Mouse (Mus musculus): Measurements from ENCODE around the gene Tmem30c.

Tmem30c gene

DNA sequence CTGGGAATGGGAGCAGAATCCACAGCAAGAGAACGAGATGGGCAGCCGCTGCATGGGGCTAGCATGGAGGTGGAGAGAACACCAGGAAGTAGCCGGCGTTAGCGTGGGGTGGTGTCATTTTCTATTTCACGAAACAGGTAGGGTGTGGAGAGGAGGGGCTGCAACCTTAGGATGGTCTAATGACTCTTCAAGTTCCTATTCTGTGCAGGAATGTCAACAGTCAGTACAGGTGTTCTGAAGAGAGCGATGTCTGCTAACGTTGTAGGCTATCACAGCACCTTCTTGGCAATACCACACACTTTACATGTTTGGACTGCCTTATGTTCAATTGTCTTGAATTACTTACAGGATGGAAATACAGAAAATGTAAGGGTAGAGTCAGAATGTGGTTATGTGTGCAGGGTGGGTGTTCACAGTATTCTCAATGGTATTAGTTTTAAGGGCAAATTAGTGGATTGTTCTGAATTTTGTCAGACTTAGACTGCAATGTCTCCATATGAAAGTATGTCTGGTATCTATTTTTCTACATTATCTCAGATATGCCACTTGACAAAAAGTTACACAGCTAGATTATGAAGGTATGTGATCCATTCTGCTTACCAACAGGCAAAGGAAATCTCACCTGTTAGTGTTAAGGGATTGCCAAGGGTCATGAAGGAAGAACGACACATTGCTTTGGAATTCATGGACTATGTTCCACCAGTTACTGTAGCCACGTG, 2.7 kb upstream of the Tmem30c start:
- DNase-seq (ENCODE audit: low read depth, low spot score) = no peak

DNA sequence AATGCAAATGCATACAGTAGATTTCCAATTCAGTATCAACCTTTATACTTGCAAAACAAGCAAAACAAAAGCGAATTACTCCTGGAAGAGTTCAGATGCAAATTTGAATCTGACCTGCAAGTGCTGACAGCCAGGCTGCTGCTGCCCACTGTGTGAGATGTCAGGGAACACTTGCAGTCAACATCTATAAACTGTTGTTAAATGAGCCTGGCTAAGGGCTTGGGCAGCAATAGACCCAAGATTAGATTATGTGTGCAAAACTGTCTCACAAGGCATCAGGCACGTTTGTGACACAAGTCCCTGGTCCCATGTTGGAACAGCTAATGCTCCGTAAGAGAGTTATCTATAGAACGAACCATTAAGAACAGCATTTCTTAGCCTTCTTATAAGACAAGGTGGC, 369 bp downstream of the Tmem30c start:
- DNase-seq (ENCODE audit: low read depth, low spot score) = no peak

DNA sequence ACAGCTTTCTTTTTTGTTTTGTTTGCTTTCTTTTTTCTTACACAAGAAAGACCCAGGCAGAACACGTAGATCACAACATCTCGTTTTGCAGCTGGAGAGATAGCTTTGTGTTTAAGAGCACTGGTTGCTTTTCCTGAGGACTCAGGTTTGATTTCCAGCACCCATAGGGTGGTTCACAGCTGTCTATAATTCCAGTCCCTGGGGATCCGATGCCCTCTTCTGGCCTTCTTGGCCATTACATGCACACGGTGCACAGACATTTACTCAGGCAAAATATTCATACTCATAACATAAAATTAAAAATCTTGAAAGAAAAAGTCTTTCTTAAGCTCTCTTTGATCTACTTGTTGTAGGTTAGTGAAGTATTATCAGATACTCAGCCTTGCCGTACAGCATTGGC, 969 bp downstream of the Tmem30c start:
- DNase-seq (ENCODE audit: low read depth, low spot score) = no peak

DNA sequence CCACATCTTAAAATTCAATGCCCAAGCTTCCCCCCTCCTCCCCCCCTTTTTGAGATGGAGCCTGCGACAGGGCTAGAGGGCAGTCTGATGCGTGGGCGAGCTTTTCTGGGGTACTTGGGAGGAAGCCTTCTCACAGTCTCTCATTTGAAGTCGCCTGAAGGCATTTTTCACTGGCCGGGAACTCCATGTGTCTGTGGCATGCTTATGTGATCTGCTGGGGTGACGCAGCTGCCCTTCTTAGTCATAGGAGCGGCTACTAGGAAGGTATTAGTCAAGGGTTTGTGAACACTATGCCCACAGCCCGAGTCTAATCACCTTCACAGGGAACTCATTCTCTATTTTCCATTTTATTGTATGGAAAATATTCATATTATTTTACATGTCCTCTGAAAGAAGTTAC, 11.2 kb downstream of the Tmem30c start:
- no peak for DNase-seq (ENCODE audit: low read depth, low spot score)

DNA sequence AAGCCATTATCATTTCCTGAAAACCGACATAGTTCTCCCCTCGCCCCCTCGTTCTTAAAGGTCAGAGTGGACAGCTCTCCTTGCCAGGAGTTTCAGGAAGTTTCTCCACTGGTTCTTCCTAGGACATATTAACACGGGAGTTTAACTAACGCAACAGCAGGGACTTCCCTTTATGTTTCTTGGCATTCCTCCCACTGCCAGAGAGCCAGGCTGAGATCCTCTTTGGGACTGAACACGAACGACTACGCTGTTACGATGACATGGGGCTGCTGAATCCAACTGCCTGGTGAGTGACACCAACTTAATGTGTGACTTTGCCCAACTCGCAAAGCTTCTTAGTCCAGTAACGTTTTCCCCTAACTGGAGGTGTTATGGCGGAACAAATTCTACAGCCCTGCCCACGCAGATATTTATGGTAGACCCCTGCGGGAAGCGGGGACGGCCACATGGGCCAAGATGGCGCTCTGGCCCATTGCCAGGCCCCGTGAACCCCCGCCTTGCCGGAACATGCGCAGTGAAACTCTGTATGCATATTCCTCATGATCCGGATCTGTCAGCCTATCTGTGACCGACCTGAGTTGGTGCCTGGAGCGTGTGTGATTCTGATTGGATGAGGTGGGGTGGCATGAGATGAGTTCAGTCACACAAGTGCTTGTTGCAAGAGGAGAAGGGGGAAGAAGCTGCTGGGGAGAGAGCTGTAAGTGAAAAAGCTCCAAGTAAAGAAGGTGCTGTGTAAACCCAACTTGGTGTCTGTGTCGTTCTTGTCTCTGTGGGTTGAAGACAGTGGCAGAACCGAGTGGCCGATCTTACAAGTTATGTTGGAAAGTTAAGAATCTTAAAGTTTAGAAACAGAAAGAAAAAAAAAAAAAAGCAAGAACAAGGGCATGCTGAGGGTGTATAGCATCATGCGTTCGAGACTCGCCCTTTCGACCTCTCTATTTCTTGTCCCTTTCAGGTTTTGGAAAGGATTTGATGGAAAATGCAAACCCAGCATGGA, 12.1 kb downstream of the Tmem30c start:
- DNase-seq (ENCODE audit: low read depth, low spot score) = no peak

DNA sequence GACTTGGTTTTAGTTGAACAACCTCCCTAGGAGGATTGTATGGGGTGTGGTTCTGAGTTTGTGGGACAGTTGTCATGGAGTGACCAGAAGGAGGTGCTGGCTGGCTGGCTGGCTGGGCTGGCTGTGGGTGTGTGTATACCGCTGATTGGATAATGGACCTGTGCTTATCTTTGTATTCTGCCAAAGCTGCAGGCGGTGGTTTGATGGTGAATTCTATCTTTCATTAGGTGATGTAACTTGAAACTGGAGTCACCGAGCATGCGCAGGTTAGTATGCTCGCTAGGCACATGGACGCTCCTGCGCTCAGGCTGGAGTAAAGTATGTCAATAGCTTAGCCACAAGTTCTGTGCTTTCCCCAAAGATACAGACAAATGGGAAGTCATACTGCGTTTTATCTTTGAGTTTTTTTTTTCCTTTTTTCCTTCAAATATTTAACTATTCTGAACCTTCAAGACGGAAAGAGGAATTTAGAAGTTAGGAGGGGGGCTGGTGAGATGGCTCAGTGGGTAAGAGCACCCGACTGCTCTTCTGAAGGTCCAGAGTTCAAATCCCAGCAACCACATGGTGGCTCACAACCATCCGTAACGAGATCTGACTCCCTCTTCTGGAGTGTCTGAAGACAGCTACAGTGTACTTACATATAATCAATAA, 13.6 kb downstream of the Tmem30c start:
- no peak for DNase-seq (ENCODE audit: low read depth, low spot score)

DNA sequence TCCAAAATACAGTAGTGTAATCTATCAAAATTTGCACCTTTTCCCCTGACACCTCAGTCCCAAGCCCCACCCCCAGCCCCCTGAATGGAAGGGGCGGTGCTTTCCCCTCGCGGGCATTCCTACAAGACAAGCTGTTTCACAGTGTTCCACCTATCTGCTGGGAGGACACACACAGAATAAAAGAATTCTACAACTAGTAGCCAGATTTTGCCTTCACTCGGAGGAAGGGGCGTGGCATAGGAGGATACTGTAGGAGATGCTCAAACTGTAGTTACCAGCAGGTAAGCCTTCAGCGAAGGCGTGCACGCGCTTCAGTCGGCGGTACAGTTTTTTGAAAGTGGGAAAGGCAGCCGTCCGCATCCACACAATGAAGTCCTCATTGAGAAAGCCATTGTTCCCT, 22.9 kb downstream of the Tmem30c start:
- DNase-seq (ENCODE audit: low read depth, low spot score) = no peak

DNA sequence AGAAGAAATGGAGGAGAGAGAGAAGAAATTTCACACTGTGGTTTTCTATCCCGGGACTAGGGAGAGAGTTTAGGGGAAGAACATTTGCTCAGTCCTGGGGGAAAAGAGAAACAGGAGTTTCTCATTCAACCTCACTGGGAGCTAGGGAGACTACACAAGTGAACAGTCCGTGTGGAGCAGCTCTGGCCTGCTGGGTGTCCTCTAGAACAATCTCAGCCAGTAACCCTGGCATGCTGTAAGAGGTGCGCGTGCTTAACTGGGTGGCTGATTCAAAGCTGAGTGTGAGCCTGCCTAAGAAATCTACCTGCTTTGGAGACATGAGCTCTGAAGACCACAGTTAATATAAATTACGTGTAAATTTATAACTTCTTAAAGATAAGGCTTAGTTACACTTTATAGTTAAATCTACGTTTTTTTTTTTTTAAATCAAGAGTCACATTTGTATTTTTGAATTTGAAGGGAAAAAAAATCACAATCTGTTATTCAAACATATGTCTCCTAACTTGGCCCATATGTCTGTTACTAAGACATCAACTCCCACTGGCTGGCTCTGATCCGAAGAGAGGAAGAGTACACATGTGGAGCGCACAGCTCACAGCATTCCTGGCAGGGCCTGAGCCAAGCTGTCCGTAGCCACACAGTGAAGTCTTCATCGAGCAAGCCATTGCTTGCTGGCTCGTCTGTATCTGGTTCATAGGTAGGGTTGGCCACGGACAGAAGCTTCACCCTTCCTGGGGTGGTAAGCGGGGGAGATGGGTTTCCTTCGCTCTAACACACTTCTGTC, 24.4 kb downstream of the Tmem30c start:
- no peak for DNase-seq (ENCODE audit: low read depth, low spot score)

DNA sequence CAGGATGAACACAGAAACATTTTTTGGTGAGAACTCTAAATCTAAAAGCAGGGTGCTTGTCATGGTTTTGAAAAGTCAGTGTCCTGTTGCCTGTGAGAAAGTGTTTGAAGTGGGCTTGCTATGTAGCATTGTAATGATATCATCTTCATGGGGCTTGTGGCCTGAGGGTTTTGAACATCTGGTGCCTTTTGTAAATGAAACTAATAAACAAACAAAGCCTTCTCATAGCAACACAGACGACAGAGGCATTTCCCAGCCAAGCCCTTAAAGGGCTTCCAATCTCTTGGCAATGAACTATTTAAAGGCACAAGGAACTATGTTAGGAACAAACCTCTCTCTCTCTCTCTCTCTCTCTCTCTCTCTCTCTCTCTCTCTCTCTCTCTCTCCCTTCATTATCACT, 25.6 kb downstream of the Tmem30c start:
- no peak for DNase-seq (ENCODE audit: low read depth, low spot score)

DNA sequence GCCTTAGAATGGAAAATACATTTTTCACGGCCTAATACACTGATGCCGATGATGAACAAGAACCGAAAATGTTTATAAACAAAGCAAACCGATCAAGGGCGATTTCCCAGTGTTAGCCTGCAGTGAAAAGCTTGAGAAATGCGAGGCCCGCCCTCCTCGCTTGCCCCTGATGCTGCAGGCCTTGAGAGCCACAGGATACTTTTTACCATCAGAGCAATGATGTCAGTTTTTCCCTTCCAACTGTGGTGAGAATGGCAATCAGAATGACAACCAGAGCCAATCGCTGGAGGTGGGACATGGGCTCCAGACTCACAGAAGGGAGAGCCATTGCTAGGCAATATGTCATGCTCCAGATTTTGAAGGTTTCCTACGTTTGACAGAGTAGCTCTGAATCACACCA, 32.5 kb downstream of the Tmem30c start:
- no peak for DNase-seq (ENCODE audit: low read depth, low spot score)

DNA sequence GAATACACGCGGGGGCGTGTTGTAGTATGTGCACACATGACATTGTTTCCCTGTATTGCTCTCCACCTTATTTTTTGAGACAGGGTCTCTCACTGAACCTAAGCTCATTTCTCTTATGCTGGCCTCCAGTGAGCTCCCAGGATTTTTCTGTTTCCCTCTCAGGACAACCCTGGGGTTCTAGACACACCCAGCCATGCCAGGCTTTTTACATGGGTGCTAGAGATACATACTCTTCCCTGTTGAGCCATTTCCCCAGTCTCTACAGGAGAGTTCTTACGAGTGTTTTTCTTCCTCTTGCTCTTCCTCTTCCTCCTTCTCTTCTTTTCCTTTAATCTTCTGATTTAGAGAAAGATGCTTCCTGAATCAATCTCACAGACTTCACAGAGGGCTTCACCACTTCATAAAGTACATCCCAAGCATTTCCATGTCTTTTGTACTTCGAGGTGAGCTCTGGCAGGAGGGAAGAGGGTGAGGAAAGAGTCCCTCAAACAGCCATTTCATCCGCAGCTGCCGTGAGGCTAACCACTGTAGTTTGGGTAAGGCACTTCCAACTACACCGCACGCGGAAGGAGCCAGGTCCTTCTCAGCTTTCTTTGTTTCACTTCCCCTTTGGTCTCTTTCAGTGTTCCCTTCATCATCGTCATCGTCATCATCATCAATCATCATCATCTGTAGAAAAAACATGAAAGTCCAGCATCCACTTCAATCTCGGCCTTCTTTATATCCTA, 33.1 kb downstream of the Tmem30c start:
- no peak for DNase-seq (ENCODE audit: low read depth, low spot score)

DNA sequence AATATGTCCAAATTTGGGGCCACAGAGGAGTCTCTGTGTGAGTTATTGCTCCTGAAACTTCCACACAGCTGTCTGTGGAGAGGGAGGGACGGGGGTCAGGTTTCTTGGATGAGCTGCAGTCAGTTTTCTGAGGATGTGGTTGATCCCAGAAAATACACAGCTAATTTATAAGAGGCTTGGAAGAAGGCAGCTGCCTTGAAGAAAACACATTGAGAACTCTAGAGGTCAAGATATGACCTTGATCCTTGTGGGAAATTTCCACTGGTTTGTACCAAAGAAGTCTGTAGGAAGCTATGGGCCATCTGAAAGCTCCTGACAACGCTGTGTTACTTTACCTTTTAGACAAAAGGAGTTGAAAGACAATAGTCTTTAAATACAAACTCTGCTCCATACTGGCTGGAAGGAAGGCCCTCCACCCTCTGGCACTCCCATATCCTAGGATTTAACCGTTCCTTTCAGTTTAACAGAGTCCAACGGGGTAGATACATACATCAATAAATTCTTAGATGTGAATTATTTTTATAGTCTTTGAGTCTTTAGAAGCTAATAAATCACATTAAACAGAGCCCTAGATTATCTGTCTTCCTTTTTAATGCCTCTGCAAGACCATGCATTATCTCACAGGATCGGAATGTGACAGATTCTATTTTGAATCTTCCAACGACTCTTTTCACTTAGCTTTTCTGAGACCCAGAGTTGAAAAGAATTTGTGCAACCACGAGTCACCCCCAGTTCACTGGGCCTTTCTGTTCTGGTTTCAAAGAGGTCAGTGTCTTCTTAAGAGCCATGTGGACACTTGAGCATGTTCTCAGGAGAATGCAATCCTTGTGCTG, 40.9 kb downstream of the Tmem30c start:
- DNase-seq (ENCODE audit: low read depth, low spot score) = no peak

DNA sequence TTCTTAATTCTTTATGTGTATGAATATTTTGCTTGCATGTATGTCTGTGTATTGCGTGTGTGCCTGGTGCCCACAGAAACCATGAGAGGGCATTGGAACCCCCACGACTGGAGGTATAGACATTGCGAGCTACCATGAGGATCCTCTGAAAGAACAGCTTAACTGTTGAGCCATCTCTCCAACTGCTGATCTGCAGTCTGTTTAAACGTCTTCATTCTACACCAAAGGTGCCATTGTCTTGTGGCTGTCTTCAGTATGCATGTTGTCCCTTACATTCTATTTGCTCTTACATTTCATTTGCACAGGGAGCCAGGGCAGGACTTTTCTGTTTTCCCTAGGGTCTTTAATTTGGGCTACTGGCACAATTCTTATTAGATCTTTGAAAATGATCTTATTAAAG, 41.7 kb downstream of the Tmem30c start:
- DNase-seq (ENCODE audit: low read depth, low spot score) = no peak

DNA sequence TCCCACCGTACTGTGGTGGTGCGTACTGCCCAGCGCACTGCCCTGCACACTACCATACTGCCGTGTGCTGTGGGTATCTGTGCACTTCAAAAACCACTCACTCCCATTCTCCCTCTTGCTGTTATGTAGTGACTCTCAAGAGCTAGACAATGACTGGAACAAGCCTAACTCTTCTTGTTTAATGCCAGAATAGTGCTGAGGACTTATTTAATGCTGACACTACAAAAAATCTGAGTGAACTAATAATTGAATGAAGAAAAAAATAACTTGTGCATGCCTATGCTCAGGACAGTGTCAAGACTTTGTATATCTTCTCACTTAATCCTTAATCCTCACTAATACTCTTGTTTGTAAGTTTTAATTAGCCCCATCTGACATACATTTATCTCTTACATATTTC, 45.2 kb downstream of the Tmem30c start:
- DNase-seq (ENCODE audit: low read depth, low spot score) = no peak

DNA sequence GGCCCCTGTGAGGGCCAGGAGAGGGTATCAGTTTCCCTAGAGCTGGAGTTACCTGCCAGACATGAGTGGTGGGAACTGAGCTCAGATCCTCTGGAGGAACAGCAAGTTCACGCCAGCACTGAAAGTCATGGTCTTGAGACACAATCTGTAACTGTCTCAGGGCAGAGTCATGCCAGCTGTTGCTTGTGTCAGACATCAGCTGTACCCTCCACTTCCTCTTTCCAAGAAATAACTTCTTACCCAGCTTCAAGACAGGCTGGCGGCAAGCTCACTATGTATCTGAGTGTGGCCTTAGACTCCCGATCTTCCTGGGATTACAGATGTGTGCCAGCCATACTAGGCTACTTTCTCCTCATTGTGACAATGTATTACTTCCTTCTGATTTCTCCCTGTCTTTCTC, 46.1 kb downstream of the Tmem30c start:
- DNase-seq (ENCODE audit: low read depth, low spot score) = no peak

DNA sequence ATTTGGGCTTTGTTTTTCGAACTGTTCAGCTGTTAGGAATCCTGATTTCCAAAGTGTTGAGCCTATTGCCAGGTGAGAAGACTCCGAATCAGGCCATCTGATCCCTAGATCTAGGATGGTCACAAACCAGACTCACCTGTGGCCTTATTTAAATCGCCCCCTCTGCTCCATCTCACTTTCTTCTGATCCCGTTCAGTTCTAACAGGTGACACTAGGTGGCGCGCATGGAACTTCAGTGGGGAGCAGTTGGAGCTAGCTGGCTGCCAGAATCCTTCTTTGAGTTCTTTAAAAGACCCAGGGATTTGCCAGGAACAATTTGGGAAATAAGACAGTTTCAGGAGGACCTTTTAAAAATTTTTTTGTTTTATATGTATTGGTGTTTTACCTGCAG, 48.8 kb downstream of the Tmem30c start:
- peak; percentile 87 for DNase-seq (ENCODE audit: low read depth, low spot score)

DNA sequence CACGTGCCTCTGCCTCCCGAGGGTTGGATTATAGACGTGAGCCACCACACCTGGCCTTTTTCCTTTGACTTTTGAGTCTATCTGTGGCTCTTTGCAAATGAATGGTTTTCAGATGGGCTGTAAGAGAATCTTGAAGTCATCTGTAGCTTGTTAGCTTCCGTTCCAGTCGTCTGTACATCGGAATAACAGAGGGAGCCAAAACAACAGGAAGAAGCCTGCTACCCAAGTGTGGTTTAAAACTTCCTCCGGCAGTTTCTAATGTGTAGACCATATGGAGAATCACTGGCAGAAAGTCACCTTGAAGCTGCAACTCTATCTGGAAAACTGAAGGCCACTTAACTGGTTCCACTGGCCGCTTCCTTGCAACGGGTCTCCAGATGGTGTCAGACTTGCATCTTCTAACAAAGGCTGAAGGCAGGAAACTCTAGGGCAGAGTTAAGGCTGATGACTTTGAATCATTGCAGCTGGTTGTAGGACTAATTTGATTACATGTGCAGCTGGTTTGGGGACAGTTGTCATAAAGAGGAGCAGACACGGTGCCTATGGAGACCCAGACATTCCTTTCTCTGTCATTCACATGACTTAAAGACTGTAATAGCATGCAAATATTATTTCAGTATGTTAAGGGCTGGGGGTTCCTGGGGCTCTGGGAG, 49.3 kb downstream of the Tmem30c start:
- DNase-seq (ENCODE audit: low read depth, low spot score) = peak; percentile 60

DNA sequence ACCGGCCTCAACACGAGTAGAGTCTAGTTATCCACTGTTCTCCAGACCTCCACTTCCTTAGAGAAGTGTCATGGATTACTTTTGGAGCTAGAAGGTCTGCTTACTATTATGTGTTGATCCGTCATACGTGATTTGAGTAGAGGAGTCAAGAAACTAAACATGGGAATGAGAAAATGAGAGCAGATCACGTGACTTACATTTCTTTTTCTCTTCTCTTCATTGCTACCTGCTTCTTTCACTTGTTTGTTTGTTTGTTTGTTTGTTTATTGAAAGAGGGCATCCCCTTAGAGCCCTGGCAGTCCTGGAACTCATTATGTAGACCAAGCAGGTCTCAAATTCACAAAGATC, 49.8 kb downstream of the Tmem30c start:
- no peak for DNase-seq (ENCODE audit: low read depth, low spot score)

DNA sequence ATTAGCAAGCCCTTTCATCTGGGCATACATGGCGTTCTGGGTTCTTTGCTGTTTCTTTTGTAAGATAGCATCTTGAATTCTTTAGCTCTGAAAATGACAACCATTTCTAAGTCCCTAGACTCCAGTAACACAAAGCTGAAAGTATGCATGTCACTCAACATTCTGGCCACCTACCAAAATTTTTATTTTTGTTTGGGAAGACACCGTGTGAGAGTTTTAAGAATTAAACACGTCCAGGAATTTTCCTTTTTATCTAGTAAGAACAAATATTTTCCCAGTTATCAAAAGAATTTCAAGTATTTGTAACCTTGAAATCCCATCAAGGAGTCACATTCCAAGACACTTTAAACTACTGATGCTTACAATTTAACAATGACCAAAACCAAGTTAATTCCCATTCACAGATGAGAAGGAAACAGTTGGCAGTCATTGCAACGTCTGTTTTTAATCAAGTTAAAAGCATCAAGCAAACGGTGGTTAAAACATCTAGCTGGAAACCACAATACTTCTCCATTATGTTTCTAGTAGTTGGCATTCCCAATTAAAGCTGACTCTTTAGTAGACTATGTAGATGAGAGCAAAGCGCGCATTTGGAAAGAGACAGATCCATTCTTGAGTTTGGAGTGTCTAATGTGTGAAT, 56.7 kb downstream of the Tmem30c start:
- DNase-seq (ENCODE audit: low read depth, low spot score) = no peak

Measured in CD4-positive, CD25-positive, alpha-beta regulatory T cell, adult 2 months (primary cell).